Mouse (Mus musculus): Measurements from ENCODE around the gene Galnt12. TPM values are rescaled to one million over a fixed set of nuclear protein-coding genes. Genes with fewer than 3 reads are reported as not detected.
"Not testable (repeated sequence)": the region's sequence is repeated elsewhere in the genome, so short reads cannot be mapped to it uniquely, and the experiment has no call there.

Galnt12 gene
- total RNA-seq, 1 experiment = 4.9 TPM

DNA sequence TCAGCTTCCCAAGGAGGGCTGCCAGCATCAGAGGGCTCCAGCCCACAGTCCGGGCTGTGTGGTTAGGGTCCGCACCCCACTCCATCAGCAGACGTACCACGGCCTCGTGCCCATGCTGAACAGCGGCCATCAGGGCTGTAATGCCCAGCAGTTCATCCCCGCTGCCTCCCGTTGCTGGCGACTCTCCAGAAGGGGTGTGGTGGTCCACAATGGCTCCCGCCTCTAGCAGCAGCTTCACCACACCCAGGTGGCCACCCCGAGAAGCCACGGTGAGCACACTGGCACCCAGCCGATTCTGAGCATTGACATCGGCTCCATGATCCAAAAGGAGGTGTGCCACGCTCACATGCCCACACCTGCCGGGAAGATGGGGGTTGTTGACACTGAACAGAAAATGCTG is 42.5 kb upstream of the Galnt12 start:
- in situ Hi-C loops (cut with MboI; ENCODE audit: low sequenced_read_pairs in 2 of 2, unreplicated experiment in 2 of 2) = no loop called here

DNA sequence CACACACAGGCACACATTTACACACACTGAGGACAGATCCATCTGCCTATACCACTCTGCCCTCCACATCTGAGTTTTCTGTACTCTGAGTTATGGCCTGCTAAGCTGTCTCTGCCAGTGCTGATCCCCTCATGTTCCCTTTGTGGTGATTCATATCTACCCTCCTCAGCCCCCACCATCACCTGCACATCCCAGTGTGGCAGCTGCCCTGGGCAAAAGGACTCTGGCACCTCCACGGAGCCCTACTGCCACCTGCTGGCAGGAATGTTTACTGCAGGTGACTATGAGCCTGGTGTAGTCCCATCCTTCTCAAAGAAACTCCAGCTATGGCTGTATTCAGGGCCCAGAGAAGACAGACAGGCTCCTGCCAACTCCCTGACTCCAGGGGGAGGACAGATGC is 41.5 kb upstream of the Galnt12 start:
- DNase-seq (ENCODE audit: low read depth, low spot score) = peak; percentile 72
- Histone ChIP-seq H3K36me3 (ENCODE audit: control insufficient read depth, insufficient read depth, low read length, poor library complexity, severe bottlenecking) (no peaks in the 10 kb centered on the region), H3K4me3 (ENCODE audit: insufficient read depth in 1 of 2, low read depth in 1 of 2, low read length in 2 of 2, poor library complexity in 1 of 2, severe bottlenecking in 1 of 2) (no peak overlapping the region), H3K27ac (ENCODE audit: insufficient read depth, low read depth, low read length, poor library complexity, severe bottlenecking) (no peak overlapping the region), H3K9me3 (ENCODE audit: control insufficient read depth, insufficient read depth, low read depth, low read length) (no peaks in the 10 kb centered on the region), H3K9ac (ENCODE audit: insufficient read depth, low read depth, low read length, poor library complexity, severe bottlenecking) (no peak overlapping the region), H3K4me1 (ENCODE audit: control insufficient read depth in 2 of 2, insufficient read depth in 2 of 2, low read length in 2 of 2, poor library complexity in 1 of 2) (peaks cover 0 to 2% of the 10 kb centered on the region in 2 experiments; a peak in 1 of 4 replicates)
- in situ Hi-C loops (cut with MboI; ENCODE audit: low sequenced_read_pairs in 2 of 2, unreplicated experiment in 2 of 2) = no loop called here
- TF ChIP-seq ZC3H11A (IDR thresholded peaks at IDR 0.05; ENCODE audit: borderline replicate concordance, low read depth, low read length) (no peak), MAFK (IDR thresholded peaks at IDR 0.05; ENCODE audit: insufficient read depth, low read depth, low read length) (no peak), HCFC1 (IDR thresholded peaks at IDR 0.05; ENCODE audit: borderline replicate concordance, insufficient read depth, low read length) (no peak), ZNF384 (IDR thresholded peaks at IDR 0.05; ENCODE audit: low read depth, low read length) (no peak), CHD2 (IDR thresholded peaks at IDR 0.05; ENCODE audit: low read depth, low read length) (no peak)

More for the DNA sequence above, 42.5 kb upstream of the Galnt12 start:
- Histone ChIP-seq H3K4me3 (ENCODE audit: insufficient read depth in 1 of 2, low read depth in 1 of 2, low read length in 2 of 2, poor library complexity in 1 of 2, severe bottlenecking in 1 of 2) (no peak overlapping the region), H3K9me3 (ENCODE audit: control insufficient read depth, insufficient read depth, low read depth, low read length) (no peaks in the 10 kb centered on the region), H3K27ac (ENCODE audit: insufficient read depth, low read depth, low read length, poor library complexity, severe bottlenecking) (no peak overlapping the region), H3K4me1 (ENCODE audit: control insufficient read depth in 2 of 2, insufficient read depth in 2 of 2, low read length in 2 of 2, poor library complexity in 1 of 2) (peaks cover 0 to 2% of the 10 kb centered on the region in 2 experiments; a peak in 1 of 4 replicates), H3K36me3 (ENCODE audit: control insufficient read depth, insufficient read depth, low read length, poor library complexity, severe bottlenecking) (no peaks in the 10 kb centered on the region), H3K9ac (ENCODE audit: insufficient read depth, low read depth, low read length, poor library complexity, severe bottlenecking) (no peak overlapping the region)
- no peak for DNase-seq (ENCODE audit: low read depth, low spot score)
- TF ChIP-seq ZC3H11A (IDR thresholded peaks at IDR 0.05; ENCODE audit: borderline replicate concordance, low read depth, low read length) (no peak), MAFK (IDR thresholded peaks at IDR 0.05; ENCODE audit: insufficient read depth, low read depth, low read length) (no peak), HCFC1 (IDR thresholded peaks at IDR 0.05; ENCODE audit: borderline replicate concordance, insufficient read depth, low read length) (no peak), ZNF384 (IDR thresholded peaks at IDR 0.05; ENCODE audit: low read depth, low read length) (no peak), CHD2 (IDR thresholded peaks at IDR 0.05; ENCODE audit: low read depth, low read length) (no peak)

DNA sequence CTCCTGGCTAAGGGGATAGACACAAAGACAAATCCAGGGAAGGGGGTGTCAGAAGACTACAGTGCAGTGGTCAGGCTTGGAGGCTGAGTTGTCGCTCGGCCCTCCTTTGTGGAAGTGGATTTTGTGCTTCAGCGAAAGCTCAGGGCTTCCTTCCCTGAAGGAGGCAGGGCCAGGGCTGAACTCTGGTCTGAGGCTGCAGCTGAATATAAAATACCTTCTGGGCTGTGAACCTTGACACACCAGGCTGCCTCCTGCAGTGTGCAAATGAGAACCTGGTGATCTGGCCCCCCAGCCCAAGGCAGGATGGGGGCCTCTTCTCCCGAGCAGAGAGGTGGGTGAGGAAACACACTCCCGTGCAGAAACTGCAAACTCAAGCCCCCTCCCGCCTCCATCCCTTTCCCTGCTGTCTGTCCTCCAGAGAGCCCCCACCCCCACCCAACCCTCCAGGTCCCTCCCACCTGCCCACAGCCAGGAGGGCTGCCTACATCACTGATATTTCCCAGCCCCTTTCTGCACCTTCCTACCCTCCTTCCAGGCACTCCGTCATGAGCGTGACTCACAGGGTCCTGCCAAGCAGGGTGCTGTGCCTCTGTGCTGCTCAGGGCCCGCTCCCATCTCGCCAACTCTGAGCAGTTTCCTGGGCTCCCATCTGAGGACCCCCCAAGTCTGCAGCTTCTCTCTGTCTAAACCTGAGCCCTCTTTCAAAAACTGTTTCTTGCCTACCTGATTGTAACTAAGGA is 40.9 kb upstream of the Galnt12 start:
- Histone ChIP-seq H3K36me3 (ENCODE audit: control insufficient read depth, insufficient read depth, low read length, poor library complexity, severe bottlenecking) (no peaks in the 10 kb centered on the region), H3K4me3 (ENCODE audit: insufficient read depth in 1 of 2, low read depth in 1 of 2, low read length in 2 of 2, poor library complexity in 1 of 2, severe bottlenecking in 1 of 2) (no peak overlapping the region), H3K9me3 (ENCODE audit: control insufficient read depth, insufficient read depth, low read depth, low read length) (no peaks in the 10 kb centered on the region), H3K4me1 (ENCODE audit: control insufficient read depth in 2 of 2, insufficient read depth in 2 of 2, low read length in 2 of 2, poor library complexity in 1 of 2) (peaks cover 0 to 2% of the 10 kb centered on the region in 2 experiments; a peak in 1 of 4 replicates), H3K27ac (ENCODE audit: insufficient read depth, low read depth, low read length, poor library complexity, severe bottlenecking) (no peak overlapping the region), H3K9ac (ENCODE audit: insufficient read depth, low read depth, low read length, poor library complexity, severe bottlenecking) (no peak overlapping the region)
- no peak for DNase-seq (ENCODE audit: low read depth, low spot score)
- TF ChIP-seq ZNF384 (IDR thresholded peaks at IDR 0.05; ENCODE audit: low read depth, low read length) (no peak), MAFK (IDR thresholded peaks at IDR 0.05; ENCODE audit: insufficient read depth, low read depth, low read length) (no peak), ZC3H11A (IDR thresholded peaks at IDR 0.05; ENCODE audit: borderline replicate concordance, low read depth, low read length) (no peak), HCFC1 (IDR thresholded peaks at IDR 0.05; ENCODE audit: borderline replicate concordance, insufficient read depth, low read length) (no peak), CHD2 (IDR thresholded peaks at IDR 0.05; ENCODE audit: low read depth, low read length) (no peak)
- in situ Hi-C loops (cut with MboI; ENCODE audit: low sequenced_read_pairs in 2 of 2, unreplicated experiment in 2 of 2) = no loop called here

DNA sequence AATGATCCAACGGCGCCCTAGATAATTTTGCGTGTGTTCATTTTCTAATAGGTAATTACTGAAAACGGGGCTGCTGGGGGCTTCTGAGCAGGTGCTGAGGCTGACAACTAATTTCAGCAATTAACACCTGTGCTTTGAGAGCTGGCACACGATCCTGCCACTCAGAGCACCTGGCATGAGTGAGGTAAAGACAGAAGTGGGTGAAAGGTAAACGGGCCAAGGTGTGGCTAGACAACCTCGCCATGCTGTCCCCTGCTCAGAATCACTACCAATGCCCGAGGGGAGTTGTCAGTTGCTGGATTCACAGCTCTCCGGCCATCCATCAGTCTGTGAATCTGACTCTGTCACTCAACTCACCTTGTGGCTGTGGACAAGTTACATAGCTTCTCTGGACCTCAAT is 39.8 kb upstream of the Galnt12 start:
- in situ Hi-C loops (cut with MboI; ENCODE audit: low sequenced_read_pairs in 2 of 2, unreplicated experiment in 2 of 2) = no loop called here
- Histone ChIP-seq H3K9me3 (ENCODE audit: control insufficient read depth, insufficient read depth, low read depth, low read length) (no peaks in the 10 kb centered on the region), H3K4me3 (ENCODE audit: insufficient read depth in 1 of 2, low read depth in 1 of 2, low read length in 2 of 2, poor library complexity in 1 of 2, severe bottlenecking in 1 of 2) (no peak overlapping the region), H3K27ac (ENCODE audit: insufficient read depth, low read depth, low read length, poor library complexity, severe bottlenecking) (no peak overlapping the region), H3K9ac (ENCODE audit: insufficient read depth, low read depth, low read length, poor library complexity, severe bottlenecking) (no peak overlapping the region), H3K4me1 (ENCODE audit: control insufficient read depth in 2 of 2, insufficient read depth in 2 of 2, low read length in 2 of 2, poor library complexity in 1 of 2) (peaks cover 0 to 2% of the 10 kb centered on the region in 2 experiments; a peak in 1 of 4 replicates), H3K36me3 (ENCODE audit: control insufficient read depth, insufficient read depth, low read length, poor library complexity, severe bottlenecking) (no peaks in the 10 kb centered on the region)
- TF ChIP-seq ZC3H11A (IDR thresholded peaks at IDR 0.05; ENCODE audit: borderline replicate concordance, low read depth, low read length) = no peak
- no peak for TF ChIP-seq CHD2 (IDR thresholded peaks at IDR 0.05; ENCODE audit: low read depth, low read length)
- TF ChIP-seq HCFC1 (IDR thresholded peaks at IDR 0.05; ENCODE audit: borderline replicate concordance, insufficient read depth, low read length) = no peak
- TF ChIP-seq MAFK (IDR thresholded peaks at IDR 0.05; ENCODE audit: insufficient read depth, low read depth, low read length) = no peak
- no peak for TF ChIP-seq ZNF384 (IDR thresholded peaks at IDR 0.05; ENCODE audit: low read depth, low read length)
- no peak for DNase-seq (ENCODE audit: low read depth, low spot score)

DNA sequence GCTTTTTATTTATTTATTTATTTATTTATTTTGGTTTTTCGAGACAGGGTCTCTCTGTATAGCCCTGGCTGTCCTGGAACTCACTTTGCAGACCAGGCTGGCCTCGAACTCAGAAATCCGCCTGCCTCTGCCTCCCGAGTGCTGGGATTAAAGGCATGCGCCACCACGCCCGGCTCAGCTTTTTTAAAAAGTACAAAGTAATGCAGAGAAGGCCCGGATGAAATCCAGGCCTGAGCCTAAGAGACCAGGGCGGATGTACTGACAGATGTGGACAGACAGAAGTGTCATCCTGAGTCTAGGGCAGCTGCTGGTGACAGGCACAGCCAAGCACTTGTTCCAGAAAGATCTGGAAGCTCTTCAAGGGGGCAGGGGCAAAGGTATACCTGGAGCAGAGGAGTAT is 36.5 kb upstream of the Galnt12 start:
- in situ Hi-C loops (cut with MboI; ENCODE audit: low sequenced_read_pairs in 2 of 2, unreplicated experiment in 2 of 2) = not testable (repeated sequence)

More for the DNA sequence above, 36.5 kb upstream of the Galnt12 start:
- not testable (repeated sequence) for H3K4me3 ChIP-seq (ENCODE audit: insufficient read depth in 1 of 2, low read depth in 1 of 2, low read length in 2 of 2, poor library complexity in 1 of 2, severe bottlenecking in 1 of 2); DNase-seq (ENCODE audit: low read depth, low spot score); H3K36me3 ChIP-seq (ENCODE audit: control insufficient read depth, insufficient read depth, low read length, poor library complexity, severe bottlenecking); H3K9me3 ChIP-seq (ENCODE audit: control insufficient read depth, insufficient read depth, low read depth, low read length); H3K4me1 ChIP-seq (ENCODE audit: control insufficient read depth in 2 of 2, insufficient read depth in 2 of 2, low read length in 2 of 2, poor library complexity in 1 of 2); H3K27ac ChIP-seq (ENCODE audit: insufficient read depth, low read depth, low read length, poor library complexity, severe bottlenecking); H3K9ac ChIP-seq (ENCODE audit: insufficient read depth, low read depth, low read length, poor library complexity, severe bottlenecking)
